Mouse (Mus musculus) cerebellum, adult 2 months (tissue): ENCODE data around the gene Reck.

Source experiments
- CTCF ChIP-seq: fragments of 200-500 bp; IDR thresholded peaks from 2 replicates; pipeline ENCODE4 v1.5.1; 2011; ENCODE audit warnings: low read depth, mild to moderate bottlenecking, control low read depth, low read length, moderate library complexity, borderline replicate concordance; ENCODE audit not compliant: insufficient read depth
- POLR2A ChIP-seq: fragments of 200-500 bp; IDR thresholded peaks from 2 replicates; pipeline ENCODE4 v1.6.1; 2011; ENCODE audit warnings: low read length, control low read depth, borderline replicate concordance; ENCODE audit not compliant: insufficient read depth

DNA sequence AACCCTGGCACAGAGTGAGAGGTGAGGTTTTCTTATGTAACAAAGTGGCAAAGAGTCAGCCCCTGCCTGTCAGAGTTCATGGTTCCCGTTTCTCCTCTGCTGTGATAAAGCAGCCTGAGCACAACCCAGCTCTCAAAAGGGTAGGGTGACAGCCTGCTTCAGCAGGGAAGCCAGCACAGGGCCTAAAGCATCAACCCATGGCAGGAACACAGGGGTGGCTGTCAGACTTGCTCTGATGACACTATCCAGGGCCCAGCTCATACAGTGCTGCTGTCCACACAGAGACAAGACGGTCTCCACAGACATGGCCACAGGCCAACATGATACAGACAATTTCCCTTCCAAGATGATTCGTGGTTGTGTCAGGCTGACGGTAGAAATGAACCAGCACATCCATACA is 56.5 kb downstream of the Reck start:
- TF ChIP-seq CTCF (no peak), POLR2A (no peak)
